Mouse (Mus musculus) kidney, adult 2 months (tissue): ENCODE results near the gene Gm20741.

Experiments
- CTCF ChIP-seq: fragments of 200-500 bp; conservative IDR thresholded peaks from 2 replicates; pipeline ENCODE4 v1.5.1; 2011; ENCODE audit warnings: low read depth, mild to moderate bottlenecking, control low read depth, low read length, moderate library complexity, mixed read lengths; ENCODE audit not compliant: insufficient read depth, insufficient read length
- POLR2A ChIP-seq: fragments of 200-500 bp; IDR thresholded peaks from one replicate; pipeline ENCODE4 v1.6.1; 2011; ENCODE audit warnings: low read depth, low read length, control low read depth

- no peak for TF ChIP-seq CTCF
- TF ChIP-seq POLR2A: no peak
These were observed at the start of gene Gm20741 for GRCm38 (mm10) chr16:88811827-88812226.
